Mouse (Mus musculus): ENCODE data around the gene Il2rb.

GRCm38 (mm10) chr15:78504816-78505215 is 9.7 kb upstream of the Il2rb start:
- TF ChIP-seq ZNF384 (IDR thresholded peaks at IDR 0.05; ENCODE audit: low read depth, low read length) (no peak), CHD2 (IDR thresholded peaks at IDR 0.05; ENCODE audit: low read depth, low read length) (no peak), HCFC1 (IDR thresholded peaks at IDR 0.05; ENCODE audit: borderline replicate concordance, insufficient read depth, low read length) (no peak), MAFK (IDR thresholded peaks at IDR 0.05; ENCODE audit: insufficient read depth, low read depth, low read length) (no peak), ZC3H11A (IDR thresholded peaks at IDR 0.05; ENCODE audit: borderline replicate concordance, low read depth, low read length) (no peak)

All from ES-E14 (cell line).